Mouse (Mus musculus) brown adipose tissue, adult 24 weeks (tissue): ENCODE results near the gene Abhd14b. TPM values are rescaled to one million over a fixed set of nuclear protein-coding genes. Genes with fewer than 3 reads are reported as not detected.
"Not testable (repeated sequence)": the region's sequence is repeated elsewhere in the genome, so short reads cannot be mapped to it uniquely, and the experiment has no call there.

Experiments used
- H3K27ac ChIP-seq: fragments of 200-500 bp; replicated peaks from 2 replicates; pipeline ENCODE4 v1.5.1; 2012; ENCODE audit warnings: low read depth, mild to moderate bottlenecking, low read length
- H3K4me1 ChIP-seq: fragments of 200-500 bp; 2 replicates; pipeline ENCODE4 v1.6.1; 2012; ENCODE audit warnings: low read length, mixed read lengths; ENCODE audit not compliant: control insufficient read depth, insufficient read depth, insufficient read length
- H3K4me3 ChIP-seq: fragments of 200-500 bp; 2 replicates; pipeline ENCODE4 v1.5.1; 2012; ENCODE audit warnings: low read depth, mild to moderate bottlenecking, low read length, moderate library complexity; ENCODE audit not compliant: insufficient read depth
- polyA plus RNA-seq: library from polyadenylated mRNA; stranded (reverse); fragments of >200 nt; gene quantifications from 2 replicates; pipeline ENCODE4 v1.2.4, GENCODE M21; 2012; ENCODE audit not compliant: missing spikeins, insufficient read depth, insufficient read length

The Abhd14b gene
- polyA plus RNA-seq, 1 experiment, result 26.4 TPM

GRCm38 (mm10) chr9:106487602-106488001 is 40.3 kb downstream of the Abhd14b start:
- H3K4me3 ChIP-seq, H3K4me1 ChIP-seq, H3K27ac ChIP-seq: not testable (repeated sequence)

GRCm38 (mm10) chr9:106499667-106500066 is 52.4 kb downstream of the Abhd14b start, which contains the start of gene Iqcf1:
Gene Iqcf1, plus strand, starts transcription at chr9:106499967.
- no peak within 1 kb of the TSS for H3K4me3 ChIP-seq
- no peaks in the 10 kb centered on the region for H3K4me1 ChIP-seq
- no peak within 1 kb of the TSS for H3K27ac ChIP-seq

DNA sequence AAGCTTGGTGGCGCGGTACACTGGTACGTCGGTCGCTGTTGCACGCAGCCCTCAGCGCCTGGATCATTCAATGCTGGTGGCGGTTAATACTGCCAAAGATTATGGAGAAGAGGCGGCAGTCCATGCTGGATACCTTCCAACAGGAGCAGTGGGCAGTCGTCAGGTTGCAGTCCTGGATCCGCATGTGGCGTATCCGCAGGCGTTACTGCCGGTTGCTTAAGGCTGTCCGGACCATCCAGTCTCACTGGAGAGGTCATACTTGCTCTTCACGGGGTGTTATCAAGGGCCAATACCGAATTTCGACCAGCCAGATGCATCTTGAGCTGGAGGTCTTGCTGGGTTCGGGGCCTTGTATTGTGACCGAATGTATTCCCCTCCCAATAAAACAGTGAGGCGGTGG is 54.6 kb downstream of the Abhd14b start:
- Histone ChIP-seq H3K4me1 (no peaks in the 10 kb centered on the region), H3K27ac (no peak overlapping the region), H3K4me3 (no peak overlapping the region)

Other genes with a start within 250 kb of the Abhd14b start
- gene Ppm1m, start 247.7 kb upstream of the Abhd14b start, polyA plus RNA-seq, result 104 and 137 TPM in 2 replicates
- gene Twf2, start 244.4 kb upstream of the Abhd14b start, polyA plus RNA-seq, result 13.6 and 19.5 TPM in 2 replicates
- 0.48 and 0.88 TPM in 2 replicates for gene Tlr9, start 224.9 kb upstream of the Abhd14b start, polyA plus RNA-seq
- gene Alas1, start 198.8 kb upstream of the Abhd14b start, polyA plus RNA-seq, result 452 and 504 TPM in 2 replicates
- gene Poc1a, start 166.4 kb upstream of the Abhd14b start, polyA plus RNA-seq, result 9.4 and 12.7 TPM in 2 replicates
- 17.5 and 21.8 TPM in 2 replicates for gene Dusp7, start 78.8 kb upstream of the Abhd14b start, polyA plus RNA-seq
- gene Rpl29, start 18.0 kb upstream of the Abhd14b start, polyA plus RNA-seq, result 143 and 152 TPM in 2 replicates
- 3.6 and 6.1 TPM in 2 replicates for gene Acy1, start 9.1 kb upstream of the Abhd14b start, polyA plus RNA-seq
- 12.8 and 12.9 TPM in 2 replicates for gene Abhd14a, start 219 bp downstream of the Abhd14b start, polyA plus RNA-seq
- 12.8 and 14.5 TPM in 2 replicates for gene Pcbp4, start 5.8 kb downstream of the Abhd14b start, polyA plus RNA-seq
- gene Gpr62, start 18.5 kb downstream of the Abhd14b start, polyA plus RNA-seq, result not detected in 2 replicates
- gene Rrp9, start 28.5 kb downstream of the Abhd14b start, polyA plus RNA-seq, result 15.1 and 15.9 TPM in 2 replicates
- gene Parp3, start 29.5 kb downstream of the Abhd14b start, polyA plus RNA-seq, result 45.8 and 46.8 TPM in 2 replicates
- not detected in 2 replicates for gene Iqcf1, start 52.5 kb downstream of the Abhd14b start, polyA plus RNA-seq
- gene Iqcf5, start 67.1 kb downstream of the Abhd14b start, polyA plus RNA-seq, result not detected in 2 replicates
- not detected in 2 replicates for gene Iqcf3, start 114.2 kb downstream of the Abhd14b start, polyA plus RNA-seq
- gene Iqcf4, start 123.5 kb downstream of the Abhd14b start, polyA plus RNA-seq, result not detected in 2 replicates
- not detected in 2 replicates for gene Iqcf6, start 179.1 kb downstream of the Abhd14b start, polyA plus RNA-seq
- not detected in 2 replicates for gene Grm2, start 208.6 kb downstream of the Abhd14b start, polyA plus RNA-seq
- 61.1 and 85.1 TPM in 2 replicates for gene Tex264, start 238.5 kb downstream of the Abhd14b start, polyA plus RNA-seq